Mouse (Mus musculus): ENCODE results near the gene Flot2. TPM values are rescaled to one million over a fixed set of nuclear protein-coding genes. Genes with fewer than 3 reads are reported as not detected.

Gene Flot2
- total RNA-seq, 2 experiments from 2014 or later: 71.4 to 98.4 TPM

DNA sequence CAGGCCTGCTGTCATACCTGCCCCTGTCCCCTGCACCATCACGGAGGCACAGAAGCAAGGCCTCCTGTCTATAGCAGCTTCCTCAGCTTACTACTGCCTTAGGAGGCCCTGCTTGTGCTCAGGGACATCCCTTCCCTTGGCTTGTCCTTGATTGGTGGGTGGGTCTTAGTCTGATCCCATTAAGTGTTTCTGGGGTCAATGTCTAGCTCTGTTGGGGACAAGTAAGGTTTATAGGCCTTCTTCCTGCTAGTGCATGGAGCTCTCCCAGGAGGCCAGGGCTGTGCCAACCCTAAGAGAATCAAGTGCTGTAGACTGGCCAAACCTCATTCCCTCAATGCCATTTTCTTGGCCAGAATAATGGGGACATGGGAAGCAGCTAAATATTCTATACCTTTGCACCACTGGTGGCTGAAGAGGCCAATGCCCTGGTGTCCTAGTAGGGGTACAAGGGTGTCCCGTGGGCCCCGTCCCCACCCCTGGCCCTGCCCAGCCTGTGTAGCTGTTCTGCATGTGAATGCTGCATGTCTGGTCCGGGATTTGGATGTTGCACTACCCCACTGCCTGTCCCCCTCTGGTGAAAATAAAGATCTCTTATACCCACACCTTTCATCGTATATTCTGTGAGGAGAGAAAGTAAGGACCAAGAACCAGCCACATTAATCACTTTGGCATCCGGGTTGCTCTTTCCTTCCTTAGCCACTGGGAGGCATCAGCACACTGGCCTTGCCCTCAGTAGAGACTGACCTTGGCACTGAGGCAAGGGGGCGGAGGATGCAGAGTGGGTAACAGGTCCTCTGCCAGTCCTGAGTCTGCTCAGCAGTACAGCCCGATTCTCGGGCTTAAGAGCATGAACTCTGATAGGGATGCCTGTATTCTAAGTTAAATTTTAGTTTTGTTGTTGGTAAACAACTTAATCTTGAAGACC is 22.4 kb downstream of the Flot2 start:
- peak; percentile 90 to 91 for DNase-seq

DNA sequence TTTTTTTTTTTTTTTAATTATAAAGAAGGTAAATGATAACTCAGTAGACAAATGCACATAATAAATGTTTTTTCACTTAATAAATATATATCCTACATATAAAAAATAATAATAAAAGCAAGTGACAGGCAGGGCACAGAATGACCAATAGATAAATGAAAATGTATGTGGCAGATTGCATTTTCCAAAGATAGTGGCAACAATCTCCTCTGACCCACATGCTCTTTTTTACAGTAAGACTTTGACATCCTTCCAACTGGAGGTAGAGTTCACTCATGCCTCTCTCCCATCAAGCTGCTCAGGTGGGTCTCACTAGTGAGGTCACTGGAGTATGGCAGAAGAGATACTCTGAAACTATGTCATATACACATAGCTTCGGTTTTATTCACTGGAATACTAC is 24.8 kb downstream of the Flot2 start:
- no peak for DNase-seq

DNA sequence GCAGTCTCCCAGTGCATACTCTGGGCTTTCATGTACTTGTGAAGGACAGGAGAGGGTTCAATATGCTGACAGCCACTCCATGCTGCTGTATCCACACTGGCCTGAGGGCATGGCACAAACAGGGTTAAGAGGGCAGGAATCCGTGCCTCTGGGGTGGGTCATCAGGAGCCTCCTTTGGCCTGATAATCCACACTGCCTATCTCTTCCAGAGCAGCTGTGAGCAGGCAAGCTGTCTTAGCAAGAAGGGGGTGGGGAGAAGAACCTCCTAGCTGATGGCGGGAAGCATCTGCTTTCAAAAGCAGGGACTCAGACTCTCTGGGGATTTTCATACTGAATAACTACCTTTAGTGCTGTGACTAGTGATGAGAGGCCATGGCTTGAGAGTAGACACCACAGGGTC is 28.2 kb downstream of the Flot2 start:
- no peak for DNase-seq

DNA sequence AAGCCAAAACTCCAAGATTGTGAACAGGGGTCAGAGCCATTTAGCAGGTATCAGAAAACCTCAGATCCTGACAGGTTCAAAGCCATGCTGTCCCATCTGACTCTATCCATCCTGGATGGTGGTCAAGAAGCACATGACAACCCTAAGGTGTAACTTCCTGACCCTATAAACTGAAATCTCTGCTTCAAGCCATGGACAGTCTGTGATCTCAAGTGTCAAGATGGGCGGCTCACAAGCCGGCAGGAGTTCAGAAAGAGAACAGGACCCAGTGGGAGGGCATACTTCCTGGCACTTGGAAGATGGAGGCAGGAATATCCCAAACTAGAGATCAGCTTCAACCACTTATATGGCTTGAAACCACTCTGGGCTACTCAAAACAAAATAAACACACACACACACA is 28.9 kb downstream of the Flot2 start:
- no peak for DNase-seq

DNA sequence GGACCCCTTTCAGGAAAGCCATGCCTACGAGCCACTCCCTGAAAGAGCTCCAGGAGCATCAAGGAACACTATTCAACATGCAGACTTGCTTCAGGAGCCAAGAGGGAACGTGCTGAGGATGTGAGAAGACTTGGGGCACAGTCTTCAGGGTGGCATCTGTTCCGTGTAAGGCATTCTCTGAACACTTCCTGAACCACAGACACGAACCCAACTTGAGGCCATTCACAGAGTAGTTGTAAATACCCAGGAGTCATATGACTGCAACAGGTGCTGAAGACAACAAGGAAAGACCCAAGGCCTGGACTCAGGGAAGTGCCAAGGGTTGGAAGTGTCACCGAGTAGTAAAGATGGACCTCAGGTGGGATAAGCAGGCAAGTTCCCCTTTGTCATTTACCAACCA is 29.8 kb downstream of the Flot2 start:
- no peak for DNase-seq

DNA sequence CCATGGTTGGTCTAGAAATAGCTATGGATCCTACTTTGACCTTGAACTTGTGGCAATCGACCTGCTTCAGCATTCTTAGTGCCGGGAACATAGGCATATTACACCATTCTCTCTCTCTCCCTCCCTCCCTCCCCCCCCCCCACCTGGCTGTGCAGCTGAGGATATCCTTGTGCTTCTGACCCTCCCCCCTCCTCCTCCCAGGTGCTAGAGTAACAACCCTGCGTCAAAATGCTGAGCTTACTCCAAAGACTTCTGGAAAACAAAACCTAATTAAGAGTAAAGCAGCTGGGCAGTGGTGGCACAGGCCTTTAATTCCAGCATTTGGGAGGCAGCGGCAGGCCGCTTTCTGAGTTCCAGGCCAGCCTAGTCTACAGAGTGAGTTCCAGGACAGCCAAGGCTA is 31.4 kb downstream of the Flot2 start:
- no peak for DNase-seq

DNA sequence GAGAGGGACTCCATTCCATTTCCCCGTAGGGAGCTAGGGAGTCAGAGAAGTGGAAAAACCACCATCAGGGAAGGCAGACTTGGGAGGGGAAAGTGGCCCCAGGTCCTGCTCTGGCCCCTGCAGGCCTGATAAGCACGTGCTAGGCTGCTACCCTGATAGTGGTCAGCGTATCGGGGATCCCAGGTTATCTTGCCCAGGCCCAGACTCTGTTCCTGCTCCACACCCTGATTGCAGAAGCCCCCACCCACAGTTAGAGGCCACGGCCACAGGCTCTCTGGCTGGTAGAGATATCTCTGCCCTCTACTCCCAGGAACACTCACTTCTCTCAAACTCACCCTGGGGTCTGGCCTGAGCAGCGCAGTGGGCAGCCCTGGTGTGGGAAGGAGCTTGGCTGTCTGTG is 31.9 kb downstream of the Flot2 start:
- no peak for DNase-seq

DNA sequence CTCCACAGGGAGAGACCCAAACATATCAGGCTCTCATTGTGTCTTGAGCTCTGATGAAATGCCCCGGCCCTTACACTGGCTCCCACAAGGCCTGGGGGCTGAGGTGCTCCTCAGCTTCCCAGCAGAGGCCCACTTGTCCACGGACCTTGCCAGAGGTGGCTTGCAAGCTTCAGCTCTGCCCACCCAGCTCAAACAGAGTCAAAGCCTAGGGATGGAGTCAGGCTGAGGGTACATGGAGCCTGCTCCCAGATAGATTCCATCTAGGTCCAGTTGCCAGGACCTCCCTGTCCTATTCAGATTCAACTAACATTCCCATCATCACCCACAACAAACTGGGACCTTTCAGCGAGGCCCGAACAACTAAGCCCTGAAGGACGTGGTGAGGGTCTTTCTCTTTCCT is 34.2 kb downstream of the Flot2 start:
- DNase-seq: no peak

DNA sequence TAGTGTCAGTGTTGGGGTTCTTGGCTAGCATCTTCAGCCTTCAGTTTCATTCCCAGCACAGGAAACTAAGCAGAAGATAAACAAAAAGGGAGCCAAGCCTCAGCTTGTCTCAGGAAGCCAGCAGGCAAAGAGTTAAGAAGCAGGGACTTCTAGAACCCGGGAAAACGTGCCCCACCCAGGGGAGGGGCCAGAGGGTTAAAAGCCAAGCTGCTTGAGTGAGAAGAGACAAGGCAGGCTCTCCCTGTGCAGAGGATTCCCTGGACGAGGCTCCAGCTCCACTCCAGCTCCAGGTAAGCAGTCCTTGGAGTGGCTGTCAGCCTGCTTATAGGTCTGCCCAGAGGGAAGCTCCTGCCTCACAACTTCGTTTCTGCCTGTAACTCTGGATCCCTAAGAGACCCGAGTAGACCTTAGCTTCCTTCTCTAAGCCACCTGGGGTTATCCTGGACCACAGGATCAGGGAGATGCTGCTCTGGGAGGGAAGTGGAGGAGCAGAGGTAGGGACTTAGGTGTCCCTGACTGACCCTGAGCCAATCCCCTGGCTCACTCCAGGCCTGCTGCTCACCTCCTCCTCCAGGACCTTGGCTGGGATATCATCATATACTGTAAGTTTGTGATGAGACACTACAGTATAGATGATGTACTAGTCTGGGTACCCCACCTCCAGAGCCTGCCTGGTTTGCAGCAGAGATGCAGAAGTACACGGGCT is 34.8 kb downstream of the Flot2 start:
- DNase-seq: no peak

DNA sequence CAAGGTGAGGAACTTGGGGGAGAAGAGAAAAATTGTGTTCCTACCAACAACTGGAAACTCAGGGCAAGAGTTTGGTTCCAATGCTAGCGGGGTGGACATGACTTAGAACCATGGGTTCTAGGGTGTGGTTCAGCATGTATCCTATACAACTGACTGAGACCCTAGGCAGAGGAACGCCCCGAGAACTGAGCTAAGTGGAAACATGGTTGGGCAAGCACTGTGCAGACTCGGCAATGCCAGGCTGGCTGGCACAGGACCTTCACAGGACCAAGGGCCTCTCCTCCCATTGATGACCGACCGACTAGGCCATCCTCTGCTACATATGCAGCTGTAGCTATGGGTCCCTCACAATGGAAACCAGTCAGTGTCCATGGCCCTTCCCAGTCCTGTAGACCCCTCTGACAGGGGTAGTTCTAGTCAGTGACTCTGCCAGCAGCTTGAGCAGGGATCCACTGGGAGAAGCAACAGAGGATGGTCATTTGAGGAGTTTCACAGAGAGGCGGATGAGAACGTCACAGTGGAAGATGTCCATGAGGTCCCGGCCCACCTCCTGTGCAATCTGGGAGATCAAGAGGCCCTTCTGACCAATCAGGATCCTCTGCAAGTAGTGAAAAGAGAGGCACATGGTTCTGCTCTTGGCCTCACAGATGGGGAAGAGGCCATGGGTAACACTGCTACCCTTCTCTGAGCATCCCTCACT is 36.0 kb downstream of the Flot2 start:
- no peak for DNase-seq

DNA sequence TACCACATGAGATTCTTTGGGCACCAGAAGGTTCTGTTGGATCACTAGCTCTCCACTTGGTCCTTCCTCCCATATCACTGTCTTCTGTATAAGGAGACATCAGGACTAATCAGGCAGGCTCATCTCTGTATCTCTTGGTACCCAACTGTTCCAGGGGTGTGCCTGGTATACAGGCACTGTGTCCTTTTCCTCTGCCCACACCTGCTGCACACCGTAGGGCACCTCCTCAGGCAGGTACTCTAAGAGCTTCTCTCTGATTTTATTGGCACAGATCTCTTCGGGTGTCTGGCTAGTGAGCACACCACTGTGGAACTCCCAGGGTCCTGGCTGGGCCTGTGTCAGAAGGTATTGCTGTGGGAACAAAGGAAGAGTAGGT is 36.5 kb downstream of the Flot2 start:
- no peak for DNase-seq

DNA sequence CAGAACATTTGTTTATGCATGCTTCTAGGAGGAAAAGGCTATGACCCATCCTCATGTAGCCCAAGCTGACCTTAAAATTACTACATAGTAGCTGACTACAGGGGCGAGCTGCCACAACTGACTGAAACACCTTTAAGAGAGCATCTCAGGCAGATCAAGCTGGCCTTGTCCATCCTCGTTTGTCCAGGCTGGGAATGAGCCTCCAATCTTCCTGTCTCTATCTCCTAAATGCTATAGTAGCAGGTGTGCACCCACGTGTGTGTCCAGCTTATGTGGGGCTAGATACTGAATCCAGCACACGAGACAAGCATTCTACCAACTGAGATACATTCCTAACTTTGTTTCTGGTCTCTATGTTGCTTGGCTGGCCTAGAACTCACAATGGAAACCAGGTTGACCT is 36.9 kb downstream of the Flot2 start:
- no peak for DNase-seq

DNA sequence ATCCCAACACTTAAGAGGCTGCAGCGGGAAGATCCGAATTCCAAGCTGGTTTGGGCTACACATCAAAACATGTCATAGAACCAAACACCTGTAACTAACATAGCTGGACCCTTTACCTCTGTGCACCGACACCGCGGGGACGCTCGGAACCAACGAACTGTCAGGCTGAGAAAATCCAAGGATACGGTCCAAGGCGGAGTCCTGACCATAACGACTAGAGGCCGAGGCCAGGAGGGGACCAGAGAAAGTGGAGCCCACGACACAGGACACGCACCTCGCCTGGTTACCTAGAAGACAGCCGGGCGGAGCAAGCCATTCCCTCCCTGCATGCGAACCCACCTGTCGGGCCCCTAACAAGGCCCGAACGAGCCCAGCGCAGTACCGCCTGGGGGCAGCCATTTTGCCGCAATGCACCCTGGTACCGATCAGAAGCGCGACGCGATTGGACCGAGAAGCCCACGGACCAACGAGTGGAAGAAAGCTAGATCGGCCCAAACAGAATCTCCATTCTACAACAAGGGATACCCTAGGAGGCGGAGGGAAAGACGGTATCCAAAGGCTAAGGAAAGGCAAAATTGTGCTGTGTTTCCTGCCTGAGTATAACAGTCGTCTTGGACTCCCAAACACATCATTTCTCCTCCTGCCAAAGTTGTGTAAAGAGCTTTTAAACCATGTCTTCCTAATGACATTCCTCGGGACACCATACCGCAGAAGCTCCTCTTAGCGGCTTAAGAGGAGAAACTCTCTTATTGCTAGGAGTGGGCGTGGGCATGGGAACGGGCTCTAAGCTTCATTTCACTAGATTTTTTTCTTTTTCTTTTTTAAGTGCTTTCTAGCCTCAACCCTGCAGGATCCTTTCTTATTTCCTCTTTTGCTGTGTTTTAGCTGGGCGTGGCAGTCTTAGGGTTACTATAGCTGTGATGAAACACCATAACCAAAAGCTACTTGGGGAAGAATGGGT is 42.5 kb downstream of the Flot2 start, which contains the start of gene Eral1:
Gene Eral1 (minus strand): TSS at position 423 of the 961 bp plus-strand sequence.
- DNase-seq: peak; percentile 89 to 90

DNA sequence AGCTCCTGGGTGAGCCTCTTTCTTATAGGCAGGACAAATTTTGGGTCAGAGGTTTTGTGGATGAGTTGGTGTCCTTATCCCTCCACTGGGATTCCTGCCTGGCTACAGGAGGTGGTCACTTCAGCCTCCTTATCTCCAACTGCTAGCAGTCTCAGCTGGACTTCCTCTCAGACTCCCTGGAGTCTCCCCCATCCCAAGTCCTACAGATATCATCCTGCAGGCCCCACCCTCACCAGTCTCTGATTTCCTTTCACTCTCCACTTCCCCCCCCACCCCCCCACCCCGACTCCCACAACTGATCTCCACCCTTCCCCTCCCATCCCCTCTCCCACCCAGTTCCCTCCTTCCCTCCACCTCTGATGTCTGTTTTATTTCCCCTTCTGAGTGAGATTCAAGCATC is 45.9 kb downstream of the Flot2 start:
- DNase-seq: no peak

DNA sequence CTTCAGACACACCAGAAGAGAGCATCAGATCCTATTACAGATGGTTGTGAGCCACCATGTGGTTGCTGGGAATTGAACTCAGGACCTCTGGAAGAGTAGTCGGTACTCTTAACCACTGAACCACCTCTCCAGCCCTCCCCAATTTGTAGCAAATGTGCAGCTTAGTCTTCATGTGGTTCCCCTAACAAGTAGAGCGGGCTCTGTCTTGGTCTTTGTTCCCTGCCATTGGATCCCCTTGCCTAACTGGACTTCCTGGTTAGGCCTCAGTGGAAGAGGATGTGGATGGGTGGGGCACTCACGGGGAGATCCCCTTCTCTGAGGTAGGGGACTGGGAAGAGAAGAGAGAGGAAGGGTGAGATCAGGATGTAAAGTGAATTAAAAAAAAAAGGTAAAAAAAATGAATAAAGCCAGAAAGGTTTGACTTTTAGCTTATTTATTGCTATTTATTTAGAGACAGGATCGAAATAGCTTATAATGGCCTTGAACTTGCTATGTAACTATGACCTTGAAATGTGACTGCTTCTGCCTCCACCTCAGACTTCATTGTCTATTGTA is 49.3 kb downstream of the Flot2 start:
- DNase-seq: no peak

DNA sequence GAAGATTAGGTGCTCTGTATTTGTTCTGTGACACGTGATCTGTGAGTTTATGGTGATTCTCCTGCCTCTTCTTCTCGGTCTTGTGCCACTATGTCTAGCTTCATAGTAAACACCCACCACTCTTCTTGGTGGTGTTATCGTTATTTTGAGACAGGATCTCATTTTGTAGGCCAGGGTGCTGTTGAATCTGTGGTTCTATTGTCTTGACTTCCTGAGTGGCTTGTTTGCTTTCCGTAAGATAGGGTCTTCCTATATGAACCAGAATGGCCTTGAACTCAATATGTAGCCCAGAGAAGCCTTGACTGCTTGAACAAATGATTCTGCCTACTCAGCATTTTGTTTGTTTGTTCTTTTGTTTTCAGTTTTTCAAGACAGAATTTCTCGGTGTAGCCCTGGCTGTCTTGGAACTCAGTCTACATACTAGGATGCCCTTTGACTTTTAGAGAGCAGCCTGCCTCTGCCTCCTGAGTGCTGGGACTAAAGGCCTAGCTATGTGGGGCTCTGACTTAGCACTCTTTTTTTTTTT is 50.1 kb downstream of the Flot2 start:
- DNase-seq: no peak

DNA sequence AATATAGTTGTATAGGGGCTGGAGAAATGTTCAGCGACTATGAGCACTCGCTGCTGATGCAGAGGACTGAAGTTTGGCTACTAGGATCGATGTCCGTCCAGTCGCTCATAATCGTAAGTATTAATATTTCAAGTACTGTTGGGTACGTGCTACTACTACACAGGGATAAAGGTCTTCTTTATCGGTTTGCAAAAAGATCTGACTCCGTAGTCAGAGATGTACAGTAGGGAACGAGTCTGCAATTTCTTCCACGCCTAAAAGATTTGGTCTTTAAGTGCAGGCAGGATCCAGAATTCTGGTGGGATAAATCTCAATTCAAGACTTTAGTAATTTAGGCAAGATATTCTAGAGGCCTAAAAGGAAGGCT is 56.4 kb downstream of the Flot2 start:
- no peak for DNase-seq

DNA sequence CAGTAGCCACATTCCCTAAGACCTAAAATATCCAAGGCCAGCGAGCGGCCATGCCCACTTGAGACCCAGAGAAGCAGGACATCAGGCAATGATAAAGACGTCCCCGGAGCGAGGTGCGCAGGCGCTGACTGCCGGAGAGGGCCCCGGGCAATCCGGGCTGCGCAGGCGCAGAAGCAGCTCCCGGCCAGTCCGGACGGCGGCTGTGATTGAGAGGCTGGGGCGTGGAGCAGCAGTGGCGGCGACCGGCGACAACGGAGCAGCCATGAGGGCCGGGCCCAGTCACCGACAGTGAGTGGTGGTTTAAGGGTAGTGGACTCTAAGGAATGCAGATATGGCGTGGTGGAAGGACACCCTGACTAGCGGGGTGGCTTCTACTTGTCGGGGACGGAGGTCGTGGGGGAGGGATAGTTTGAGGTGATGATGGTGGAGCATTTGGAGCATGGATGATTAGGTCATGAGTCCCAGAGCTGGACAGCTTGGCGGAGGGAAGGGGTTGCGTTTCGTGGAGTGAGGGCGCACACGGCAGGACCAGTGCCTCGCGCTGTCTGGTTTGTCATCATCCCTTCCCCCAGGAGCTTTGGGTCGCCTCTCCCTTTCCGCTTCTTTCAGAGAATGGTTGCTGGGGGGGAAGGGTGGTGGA is 56.9 kb downstream of the Flot2 start, which contains the start of gene Fam222b:
Gene Fam222b (plus strand): TSS at position 157 of the 640 bp plus-strand sequence.
- peak; percentile 97 to 98 for DNase-seq

DNA sequence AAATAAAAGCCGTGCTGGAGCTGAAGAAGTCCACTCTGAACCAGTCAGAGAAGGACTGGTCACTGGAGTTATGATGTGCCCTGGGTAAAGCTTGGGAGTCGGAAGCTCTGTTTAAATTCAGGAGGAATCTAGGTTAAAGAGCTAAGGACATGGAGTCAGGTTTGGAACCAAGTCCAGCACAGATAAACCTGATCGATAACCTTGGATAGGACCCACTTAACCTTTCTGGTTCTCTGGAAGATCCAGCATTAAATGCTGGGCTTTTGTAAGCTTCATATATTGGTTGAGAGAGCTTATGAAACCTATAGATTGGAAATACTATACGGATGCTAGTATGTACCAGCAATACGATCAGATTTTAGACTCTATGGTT is 57.4 kb downstream of the Flot2 start:
- no peak for DNase-seq

DNA sequence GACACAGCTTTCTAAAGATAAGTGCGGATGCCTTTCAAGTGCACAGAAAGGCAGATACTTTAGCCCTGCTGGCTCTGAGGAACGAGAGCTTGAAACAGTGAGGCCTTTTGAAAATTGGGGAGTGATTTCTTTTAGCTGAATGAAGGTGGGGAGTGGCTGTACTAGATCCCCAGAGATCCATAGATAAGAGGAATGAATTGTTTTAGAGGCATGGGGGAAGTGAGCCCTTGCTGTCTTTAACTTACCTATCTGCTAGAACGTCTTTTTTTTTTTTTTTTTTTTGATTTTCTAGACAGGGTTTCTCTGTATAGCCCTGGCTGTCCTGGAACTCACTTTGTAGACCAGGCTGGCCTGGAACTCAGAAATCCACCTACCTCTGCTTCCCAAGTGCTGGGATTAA is 59.3 kb downstream of the Flot2 start:
- DNase-seq: no peak

DNA sequence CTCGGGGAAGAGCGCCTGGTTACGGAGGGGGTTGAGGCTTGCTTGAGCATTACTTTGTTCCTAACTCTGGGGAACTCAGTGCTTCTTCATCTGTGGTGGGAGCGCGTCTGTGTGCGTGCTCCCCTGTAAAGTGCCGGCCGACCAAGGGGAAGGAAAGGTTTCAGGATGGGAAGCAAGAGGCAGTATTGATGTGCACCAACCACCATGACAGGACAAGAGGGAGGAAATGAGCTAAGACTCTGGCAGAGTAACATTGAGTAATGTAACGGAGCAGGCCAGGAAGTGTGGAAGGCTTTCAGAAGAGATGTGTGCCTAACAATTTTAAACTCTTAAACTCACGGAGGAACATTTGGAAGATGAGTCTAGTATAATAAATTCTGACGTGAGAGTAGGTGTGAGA is 63.0 kb downstream of the Flot2 start:
- DNase-seq: no peak

All from adrenal gland, postnatal 36 days (tissue).